Mouse (Mus musculus) brain, embryonic 14.5 days (tissue): Measurements from ENCODE around the gene Entpd1.

ENCODE experiments used
- CTCF ChIP-seq: fragments of 200-500 bp; IDR thresholded peaks from 2 replicates; pipeline ENCODE4 v1.5.1; 2012; ENCODE audit warnings: inconsistent platforms, mild to moderate bottlenecking, moderate library complexity, borderline replicate concordance; ENCODE audit not compliant: insufficient read depth, insufficient read length; ENCODE audit errors: extremely low read depth
- POLR2A ChIP-seq: fragments of 200-500 bp; IDR thresholded peaks from 2 replicates; pipeline ENCODE4 v1.6.1; 2012; ENCODE audit warnings: mild to moderate bottlenecking, inconsistent platforms, borderline replicate concordance; ENCODE audit not compliant: poor library complexity, insufficient read depth, insufficient read length, severe bottlenecking; ENCODE audit errors: extremely low read depth

DNA sequence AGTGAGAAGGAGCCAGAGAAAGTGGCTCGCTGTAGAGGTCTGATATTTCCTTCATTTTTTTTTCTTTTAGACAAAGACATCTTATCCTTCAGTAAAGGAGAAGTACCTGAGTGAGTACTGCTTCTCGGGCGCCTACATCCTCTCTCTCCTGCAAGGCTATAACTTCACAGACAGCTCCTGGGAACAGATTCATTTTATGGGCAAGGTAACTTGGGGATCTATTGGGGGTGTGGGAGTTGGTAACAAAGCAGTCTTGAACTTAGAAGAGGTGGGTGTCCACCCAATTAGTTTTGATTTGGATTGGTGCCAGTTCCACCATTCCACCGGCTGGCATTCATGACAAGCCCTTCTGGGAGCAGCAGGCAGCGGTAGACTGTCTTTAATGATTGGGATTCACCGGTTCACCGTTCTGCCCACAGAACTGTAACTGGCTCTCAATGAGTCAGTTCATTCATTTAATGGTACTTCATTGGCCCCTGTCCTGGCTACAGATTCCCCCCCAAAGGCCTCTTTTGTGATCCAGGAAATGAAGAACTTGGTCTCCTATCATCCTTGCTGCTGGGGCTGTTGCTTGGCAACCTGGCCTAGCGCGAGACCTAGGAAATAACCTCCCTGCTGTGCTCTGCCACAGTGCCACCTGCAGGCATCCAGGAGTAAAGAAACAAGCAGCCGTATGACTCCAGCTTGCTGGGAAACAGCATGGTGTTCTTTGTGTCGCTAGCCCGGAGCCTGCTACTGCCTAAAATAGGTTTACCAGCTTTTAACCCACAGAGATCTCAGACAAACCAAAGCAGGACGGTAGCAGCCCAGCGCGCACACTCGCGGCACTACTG lies 124.7 kb downstream of the Entpd1 start:
- TF ChIP-seq CTCF (peak; percentile 89), POLR2A (peak; percentile 45; the same call in 1 of the 2 replicates)
